Mouse (Mus musculus) left cerebral cortex, postnatal 4 days (tissue): ENCODE results near the gene Efna1. TPM values are rescaled to one million over a fixed set of nuclear protein-coding genes. Genes with fewer than 3 reads are reported as not detected.

ENCODE experiments used
- DNase-seq: peaks from one replicate; pipeline ENCODE4 v3.0.0-alpha.2; 2022
- intact Hi-C: fragments of 180-260 bp; cut with DNase I; formaldehyde crosslinking; loops from one replicate; pipeline ENCODE4 v1.15.1; 2025
- total RNA-seq, 2 experiments: library from RNA; stranded (reverse); gene quantifications; 2 replicates each; pipeline ENCODE4 v1.2.3; 2021

Efna1 gene
- 1 to 10 TPM; 5.0 to 6.4 TPM for total RNA-seq

DNA sequence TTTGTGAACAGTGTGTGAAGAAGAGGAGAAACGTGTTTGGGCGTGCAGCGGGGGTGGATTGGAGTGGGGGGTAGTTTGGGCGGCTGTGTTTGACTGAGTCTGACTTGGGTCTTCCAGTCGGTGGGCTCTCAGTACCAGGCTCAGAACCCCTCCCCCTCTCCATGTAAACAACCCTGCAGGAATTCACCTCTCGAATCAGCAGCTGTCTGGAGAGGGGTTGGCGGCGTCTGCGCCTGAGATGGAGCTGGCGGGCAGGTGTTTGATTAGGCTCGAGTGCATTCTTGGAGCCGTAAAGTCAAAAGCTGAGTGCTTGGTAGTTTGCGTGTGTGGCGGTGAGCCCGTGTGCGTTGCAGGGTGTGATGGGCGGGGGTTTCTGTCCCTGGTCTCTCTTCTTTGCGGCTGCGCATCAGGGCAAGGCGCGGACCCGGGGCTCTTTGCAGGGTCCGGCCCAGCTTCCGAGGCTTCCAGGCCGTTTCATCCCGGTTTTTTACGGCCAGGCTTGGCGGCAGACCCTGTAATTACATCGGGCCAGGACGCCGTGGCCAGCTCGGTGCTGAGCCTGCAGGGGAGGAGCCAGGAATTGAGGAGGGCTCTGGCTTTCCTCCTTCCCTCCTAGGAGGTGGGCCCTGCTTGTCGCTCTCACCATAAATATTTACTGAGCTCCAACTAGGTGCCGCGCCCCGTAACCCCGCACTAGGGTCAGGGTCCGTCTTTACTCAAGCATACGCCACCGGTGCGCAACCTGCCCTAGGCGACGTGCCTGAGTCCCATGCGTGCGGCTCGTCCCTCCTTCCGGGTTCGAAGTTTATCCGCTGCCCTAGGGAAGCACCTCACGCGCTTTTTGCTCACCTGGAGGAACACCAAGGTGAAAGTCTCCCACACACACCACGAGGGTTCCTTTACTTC is at the start of gene Efna1:
Gene Efna1 (minus strand): TSS at position 537 of the 906 bp plus-strand sequence.
- intact Hi-C loops, result loop anchor here (5.0 kb wide), 1 partner anchor 34 kb away; the partner anchor contains the start of genes Krtcap2 and Trim46
- peak; percentile 55 for DNase-seq

DNA sequence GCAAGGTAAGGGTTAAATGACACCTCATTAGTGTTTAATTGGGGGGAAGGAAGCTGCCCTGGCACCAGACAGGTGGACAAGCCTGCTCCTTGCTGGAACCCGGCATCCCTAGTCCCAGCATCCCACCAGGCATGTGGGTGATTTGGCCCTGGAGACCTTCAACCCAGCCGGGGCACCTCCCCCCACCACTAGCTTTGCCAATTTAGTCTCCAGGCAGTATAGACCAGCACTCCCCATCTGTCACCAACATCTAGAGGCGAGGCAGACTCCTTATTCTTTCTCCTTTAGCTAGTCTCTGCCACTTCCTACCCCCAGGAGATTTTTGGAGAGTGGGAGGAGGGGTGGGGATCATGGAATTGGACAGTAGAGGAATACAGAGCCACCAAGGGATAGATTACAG is 49.4 kb upstream of the Efna1 start:
- intact Hi-C loops, result no loop called here
- peak; percentile 72 for DNase-seq

DNA sequence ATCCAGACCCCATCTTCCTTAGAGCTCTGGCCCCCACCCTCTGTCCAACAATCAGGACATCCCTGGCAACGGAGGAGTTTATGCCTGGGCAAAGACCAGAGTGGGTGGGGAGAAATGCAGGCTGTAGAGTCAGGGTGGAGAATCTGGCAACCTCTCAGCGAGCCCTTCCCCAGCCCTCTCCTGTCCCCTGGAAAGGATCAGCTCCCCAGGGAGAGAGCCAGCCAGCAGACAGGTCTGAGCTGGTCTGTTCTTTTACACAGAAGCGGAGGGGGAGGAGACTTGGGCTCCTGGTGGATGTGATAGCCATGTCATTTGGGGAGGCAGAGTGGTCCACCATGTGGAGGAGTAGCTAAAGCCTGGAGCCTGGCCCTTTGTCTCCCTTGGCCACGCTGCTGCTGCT is 47.7 kb upstream of the Efna1 start:
- intact Hi-C loops, result no loop called here
- no peak for DNase-seq

DNA sequence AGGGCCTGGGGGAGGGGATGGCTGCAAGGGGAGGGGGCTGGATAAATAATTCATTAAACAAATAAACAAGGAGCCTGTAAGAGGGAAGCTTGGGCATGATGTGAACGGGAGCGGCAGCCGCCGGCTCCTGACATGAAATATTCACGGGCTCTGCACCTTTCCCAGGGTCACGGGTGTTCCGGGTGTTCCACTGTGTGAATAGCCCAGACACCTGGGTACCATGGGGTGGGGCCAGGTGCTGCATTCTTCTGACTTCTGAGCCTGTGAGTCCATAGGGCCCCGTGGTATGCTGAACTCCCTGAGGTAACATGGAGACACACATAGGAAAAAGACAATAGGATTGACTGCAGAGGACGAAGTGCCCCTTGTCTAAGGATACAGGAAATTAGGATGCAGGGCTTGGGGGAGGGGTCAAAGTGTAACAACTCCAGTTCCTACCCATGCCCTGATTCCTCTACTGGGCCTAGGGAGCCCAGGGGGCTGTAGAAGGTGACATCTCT is 46.5 kb upstream of the Efna1 start:
- DNase-seq, result no peak
- intact Hi-C loops, result no loop called here

DNA sequence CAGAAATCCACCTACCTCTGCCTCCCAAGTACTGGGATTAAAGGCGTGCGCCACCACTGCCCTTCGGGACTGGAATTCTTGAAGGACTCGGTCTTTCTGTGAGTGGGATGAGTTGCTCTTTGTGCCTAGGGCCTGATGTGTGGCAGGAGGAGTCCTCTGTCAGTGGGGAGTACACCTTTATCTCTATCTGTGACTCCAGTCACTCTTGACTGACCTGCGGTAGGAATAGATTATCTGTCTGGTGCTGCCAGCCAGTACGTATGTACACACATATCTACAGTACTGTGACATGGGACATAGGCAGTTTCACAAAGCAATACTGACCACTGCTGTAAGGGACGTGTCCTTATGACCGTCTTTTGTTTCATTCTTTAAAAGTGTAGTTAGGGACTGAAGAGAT is 44.9 kb upstream of the Efna1 start:
- intact Hi-C loops, result no loop called here
- no peak for DNase-seq

DNA sequence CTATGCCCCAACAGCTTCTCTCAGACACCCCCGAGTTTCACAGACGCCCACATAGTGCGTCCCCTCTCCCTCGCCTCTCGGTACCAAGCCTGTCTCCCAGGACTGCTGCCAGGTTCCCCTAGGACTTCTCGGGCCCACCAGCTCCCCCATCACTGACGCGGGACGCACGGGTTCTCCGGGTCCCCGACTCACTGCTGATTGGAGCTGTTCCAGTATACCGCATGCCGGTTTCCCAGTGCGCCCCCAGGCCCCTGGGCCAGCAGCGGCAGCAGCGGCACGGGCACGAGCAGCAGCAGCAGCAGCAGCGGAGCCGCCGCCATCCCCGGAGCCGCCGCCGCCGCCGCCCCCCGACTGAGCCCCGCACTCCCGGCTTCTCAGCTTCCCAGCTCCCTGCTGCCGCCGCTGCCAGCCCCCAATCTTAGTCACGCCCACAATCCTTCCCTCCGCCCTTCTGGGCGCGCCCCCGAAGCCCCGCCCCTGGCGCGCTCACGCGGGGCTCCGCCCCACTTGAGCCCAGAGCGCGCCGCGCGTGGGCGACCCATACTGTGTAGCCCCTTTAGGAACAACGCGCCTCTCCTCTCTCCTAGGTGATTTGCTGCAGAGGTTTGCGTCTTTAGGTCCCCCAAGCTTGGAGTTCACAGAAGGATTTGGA is 41.7 kb upstream of the Efna1 start, which contains the start of gene Efna3:
Gene Efna3 (minus strand): TSS at position 452 of the 652 bp plus-strand sequence.
- intact Hi-C loops, result no loop called here
- peak; percentile 74 for DNase-seq

DNA sequence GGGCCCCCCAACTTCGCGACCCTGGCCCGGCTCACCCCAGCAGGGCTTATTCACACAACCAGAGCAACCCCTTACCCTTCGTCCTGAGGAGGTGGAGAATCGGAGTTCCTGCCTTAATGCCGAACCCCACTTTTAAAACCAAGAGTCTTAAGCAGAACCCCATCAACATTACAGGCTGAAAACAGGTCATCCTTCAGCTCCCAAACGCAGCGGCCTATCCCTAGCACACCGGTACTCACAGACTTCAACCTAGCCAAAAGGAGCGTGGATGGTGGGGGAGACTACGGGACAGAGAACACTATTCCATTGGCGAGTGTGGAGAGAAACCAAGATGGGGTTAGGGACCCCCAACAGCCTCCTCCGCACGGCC is 41.2 kb upstream of the Efna1 start:
- no peak for DNase-seq
- intact Hi-C loops, result no loop called here

DNA sequence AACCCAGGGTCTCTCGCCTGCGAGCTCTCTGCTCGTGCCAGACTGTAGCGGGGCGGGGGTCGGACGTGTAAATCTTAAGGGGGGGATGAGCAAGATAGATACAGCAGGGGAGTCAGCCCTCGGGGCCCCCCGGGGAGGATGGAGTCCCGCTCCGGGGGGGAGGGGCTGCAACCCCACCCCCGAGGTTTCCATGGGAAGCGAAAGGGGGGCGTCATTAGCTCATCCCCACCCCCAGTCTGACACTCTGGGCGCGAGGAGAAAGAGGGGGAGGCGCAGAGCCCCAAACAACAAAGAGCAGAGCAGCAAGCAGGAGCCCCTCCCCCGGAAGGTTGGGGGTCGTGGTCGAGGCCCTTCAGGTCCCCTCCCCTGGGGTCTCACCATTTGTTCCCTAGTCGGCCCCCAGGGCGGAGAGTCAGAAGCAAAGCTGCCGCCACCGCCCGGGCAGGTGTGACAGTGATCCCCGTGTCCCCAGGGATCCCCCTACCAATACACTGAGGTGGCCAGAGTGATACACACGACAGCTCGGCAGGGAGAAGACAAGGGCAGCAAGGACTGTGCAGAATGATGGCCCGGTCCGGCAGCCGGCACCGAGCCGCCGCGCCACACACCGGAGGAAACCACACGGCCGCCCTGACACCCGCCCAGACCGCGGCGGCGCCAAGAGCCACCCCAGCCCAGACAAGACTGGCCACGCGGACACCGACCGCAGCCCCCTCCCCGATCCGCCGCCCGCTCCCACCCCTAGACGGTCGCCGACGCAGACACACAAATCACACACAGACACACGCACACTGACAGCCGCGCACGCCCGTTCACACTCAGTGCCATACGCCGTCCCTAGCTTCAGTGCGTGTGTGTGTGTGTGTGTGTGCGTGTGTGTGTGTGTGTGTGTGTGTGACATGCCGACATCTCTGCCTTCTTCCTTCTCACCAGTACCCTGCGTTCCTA is 40.5 kb upstream of the Efna1 start:
- intact Hi-C loops, result no loop called here

DNA sequence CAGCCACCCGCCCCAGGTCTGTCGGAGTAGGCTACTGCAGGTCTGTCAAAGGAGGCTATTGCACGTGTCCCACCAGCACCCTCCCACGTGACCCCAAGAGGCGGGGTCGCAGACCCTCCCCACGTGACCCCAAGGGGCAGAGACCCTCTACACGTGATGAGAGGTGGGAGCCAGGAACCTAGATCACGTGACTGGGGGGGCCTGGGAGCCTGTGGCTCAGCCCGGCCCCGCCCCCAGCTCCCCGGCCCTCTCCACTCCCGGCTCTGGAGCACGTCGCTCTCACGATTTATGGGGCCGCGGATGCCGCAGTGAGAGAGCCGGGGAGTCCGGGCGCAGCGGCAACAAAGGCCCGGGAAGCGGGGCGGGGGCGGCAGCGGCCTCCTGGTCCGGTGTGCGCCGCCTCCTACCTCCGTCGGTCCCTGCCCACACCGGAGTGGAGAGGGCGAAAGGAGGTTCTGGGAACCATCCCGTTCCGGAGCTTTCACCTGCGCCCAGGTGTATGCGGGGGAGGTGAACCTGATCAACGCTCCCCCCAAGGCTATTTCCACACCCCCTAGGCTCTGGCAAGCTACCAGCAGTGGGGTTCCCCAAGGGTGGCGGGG is 39.7 kb upstream of the Efna1 start:
- intact Hi-C loops, result no loop called here
- DNase-seq, result peak; percentile 62

More for the DNA sequence above, 40.5 kb upstream of the Efna1 start:
- DNase-seq, result no peak

DNA sequence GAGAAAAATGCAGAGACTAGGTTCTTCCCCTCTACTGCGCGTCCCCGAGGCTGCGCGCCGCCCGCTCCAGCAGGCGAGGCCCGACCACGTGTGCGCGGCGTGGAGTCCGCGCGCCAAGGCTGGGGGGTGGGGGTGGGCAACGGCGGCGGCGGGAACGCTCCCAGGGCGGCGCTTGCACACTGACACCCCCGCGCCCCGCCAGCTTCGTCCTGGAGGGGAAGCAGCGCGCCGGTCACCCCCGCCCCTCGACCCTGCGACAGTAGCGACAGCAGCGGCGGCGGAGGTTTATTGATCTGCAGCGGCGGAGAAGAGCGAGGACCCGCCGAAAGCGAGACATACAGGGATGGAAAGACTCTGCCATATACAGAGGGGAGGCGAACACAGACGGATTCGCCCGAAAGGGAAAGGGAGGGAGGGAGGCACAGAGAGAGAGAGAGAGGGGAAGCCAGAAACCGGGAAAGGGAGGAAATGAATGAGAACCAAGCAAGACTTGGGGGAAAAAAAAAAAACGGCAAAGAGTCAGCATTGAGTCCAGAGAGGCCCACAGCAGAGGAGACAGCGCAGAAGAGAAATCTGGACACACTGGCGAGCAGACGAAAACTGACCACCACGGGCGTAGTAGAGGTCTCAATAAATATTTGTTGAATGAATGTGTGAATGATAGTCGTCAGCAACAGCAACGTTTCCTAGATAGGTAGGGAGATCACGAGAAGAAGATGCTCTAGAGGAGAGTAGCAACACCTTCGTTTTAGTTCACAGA is 38.8 kb upstream of the Efna1 start:
- DNase-seq, result no peak
- intact Hi-C loops, result no loop called here

DNA sequence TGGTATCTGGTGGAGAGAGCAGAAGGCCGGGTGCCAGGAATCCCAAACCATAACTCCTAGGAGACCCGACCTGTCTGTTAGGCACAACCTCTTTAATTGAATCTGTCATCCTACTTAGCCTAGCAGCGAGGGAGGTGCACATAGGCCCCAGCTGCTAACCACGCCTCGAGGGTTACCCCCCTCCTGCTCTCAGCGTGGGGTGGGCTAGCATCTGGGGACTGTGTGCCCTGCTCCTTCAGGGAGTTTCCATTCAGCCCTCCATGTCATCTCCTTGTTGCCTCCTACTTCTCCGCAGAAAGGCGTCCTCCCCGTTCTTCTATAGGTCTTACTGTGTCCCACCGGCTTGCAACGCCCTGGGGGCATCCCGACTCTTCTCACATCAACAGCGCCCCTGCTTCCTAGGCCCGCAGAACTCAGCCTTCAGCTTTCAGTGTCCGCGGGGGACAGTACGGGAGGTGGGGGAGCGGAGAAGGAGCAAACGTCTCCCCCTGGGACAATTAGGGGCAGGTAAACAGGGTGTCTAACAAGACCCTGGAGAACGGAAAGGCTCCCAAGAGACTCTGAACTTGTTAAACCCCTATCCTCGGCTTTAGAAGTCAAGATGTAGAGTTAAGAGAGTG is 38.1 kb upstream of the Efna1 start:
- no peak for DNase-seq
- intact Hi-C loops, result no loop called here

DNA sequence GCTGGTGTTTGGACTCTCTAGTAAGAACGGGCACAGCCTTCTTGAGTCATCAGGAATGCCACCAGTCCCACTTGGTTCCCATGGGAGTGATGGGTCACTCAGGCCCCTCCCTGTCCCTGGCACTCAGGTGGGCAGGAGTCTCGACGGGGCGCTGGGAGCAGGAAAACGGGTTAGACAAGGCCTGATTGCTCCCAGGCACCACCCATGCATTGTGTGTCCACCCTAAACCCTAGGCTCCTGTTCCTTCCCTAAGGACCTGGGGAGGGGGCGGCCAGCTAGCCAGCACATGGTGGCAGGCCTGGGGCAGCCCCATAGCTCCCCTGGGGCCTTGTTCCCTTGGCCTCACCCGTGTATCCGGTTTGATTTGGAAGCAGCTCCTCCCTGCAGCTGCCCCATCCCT is 37.4 kb upstream of the Efna1 start:
- DNase-seq, result no peak
- intact Hi-C loops, result no loop called here

DNA sequence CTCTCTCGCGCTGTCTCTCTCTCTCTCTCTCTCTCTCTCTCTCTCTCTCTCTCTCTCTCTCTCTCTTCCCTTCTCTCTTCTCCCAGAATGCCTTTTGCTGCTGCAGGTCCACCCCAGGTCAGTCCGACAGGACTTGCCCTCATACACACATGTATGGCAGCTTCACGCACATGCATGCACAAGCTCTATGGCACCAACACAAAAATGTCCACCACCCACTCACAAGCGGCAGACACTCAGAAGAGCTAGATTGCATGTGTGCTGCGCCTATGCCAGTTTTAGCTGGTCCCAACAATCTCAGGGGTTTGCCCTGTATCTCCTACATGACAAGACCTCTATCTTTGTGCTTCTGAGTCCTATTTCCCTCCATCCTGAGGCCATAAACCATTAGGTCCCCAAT is 36.3 kb upstream of the Efna1 start:
- intact Hi-C loops, result no loop called here

DNA sequence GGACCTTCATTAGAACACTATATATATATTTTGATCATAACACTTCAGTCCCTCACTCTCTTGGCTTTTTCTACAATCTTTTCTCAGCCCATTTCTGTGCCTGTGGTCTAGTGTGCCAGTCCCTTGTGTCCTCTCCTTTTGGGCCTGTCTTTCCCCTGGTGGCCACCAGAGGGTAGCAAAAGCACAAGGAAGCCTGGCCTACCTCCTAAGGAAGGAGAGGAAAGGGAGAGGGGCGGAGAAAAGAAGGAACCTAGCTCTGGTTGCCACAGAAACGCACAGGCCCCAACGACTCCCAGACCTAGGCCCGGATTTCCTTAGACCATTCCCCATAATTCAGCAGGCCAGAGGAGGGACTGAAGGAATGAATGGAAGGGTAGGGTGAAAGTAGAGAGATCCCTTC is 35.9 kb upstream of the Efna1 start:
- intact Hi-C loops, result no loop called here
- peak; percentile 86 for DNase-seq

More for the DNA sequence above, 36.3 kb upstream of the Efna1 start:
- DNase-seq, result no peak

DNA sequence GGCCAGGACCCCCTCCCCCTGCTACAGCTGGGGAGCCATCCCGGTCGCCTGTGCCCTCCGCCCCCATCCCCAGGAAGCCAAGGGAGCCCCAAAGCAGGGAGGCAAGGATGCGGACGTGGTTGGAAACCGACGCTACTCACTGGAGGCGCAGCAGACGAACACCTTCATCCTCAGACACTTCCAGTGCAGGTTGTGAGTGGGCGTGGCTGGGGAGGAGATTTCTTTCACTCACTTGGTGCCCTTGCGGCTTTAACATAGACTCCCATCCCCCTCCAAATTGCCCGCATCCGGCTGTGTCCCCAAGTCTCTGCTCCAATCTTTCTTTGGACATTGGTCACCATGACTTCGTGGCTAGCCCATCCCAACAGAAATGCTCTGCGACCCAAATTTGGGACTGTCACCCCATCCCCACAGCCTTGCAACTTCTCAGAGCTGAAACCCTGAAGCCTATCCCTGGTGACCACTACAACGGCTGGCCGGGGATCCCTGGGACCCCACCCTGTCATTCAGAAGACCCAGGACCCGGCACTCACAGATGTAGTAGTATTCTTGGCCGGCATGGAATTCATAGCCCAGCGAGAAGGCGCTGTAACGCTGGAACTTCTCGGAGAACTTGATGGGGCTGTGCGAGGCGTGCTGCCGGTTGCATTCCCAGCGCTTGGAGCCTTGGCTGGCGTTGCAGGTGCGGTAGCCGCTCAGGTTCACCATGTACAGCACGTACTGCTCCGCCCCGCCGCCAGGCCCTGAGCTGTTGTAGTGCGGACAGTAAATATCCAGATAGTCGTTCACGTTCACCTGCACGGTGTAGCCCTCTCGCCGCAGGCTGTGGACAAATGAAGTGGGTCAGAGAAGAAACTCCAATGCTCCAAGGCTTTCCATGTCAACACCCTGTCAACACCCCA is 35.2 kb upstream of the Efna1 start:
- DNase-seq, result no peak
- intact Hi-C loops, result no loop called here

DNA sequence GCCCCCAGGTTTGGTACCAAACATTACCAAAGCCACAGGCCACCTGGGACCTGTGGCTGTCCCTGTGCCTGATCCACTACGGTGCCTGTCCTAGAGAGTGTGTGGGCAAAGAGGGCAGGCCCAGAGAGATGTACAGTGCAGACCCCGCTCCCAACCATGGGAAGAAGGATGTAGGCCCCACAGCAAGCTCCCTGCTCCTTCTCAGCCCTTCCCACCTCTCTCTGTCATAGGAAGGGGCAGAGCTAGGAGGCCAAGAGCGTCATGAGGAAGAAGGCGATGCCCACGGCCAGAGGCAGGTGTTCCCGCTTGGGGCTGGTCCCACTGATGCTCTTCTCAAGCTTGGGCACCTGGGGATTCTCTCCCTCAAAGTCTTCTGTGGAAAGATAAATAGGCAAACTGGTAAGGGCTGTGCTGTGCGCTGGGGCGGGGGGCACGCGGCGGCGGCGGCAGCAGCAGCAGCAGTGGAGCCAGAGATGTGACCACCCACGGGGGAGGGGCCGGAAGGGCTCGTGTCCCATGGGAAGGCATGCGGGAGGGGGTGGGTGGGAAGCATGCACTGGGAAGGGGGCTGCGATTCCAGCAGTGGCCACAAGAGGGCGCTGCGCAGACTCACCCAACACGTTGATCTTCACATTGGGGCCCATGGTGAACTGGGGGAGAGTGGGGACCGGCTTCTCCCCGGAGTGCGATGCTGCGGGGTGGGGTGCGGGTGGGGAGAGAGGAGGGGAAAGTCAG is 34.4 kb upstream of the Efna1 start:
- peak; percentile 91 for DNase-seq
- intact Hi-C loops, result no loop called here

DNA sequence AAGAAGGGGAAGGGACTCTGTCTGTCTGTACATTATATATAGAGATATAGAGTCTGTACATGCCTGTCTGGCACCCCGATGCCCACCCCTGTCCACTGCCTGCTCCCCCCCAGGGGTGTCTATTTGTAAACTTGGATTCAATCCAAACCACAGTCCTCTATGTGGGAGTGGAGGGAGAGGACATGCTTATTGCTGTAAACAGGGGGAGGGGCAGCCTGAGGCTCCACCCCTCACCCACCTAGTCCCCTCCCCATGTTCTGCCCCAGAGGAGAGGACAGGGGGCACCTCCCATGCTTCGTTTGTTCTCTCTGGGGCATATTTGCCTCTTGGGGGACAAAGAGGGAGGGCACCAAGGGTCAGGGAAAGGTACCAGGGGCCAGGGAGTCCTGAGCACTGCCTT is 33.8 kb upstream of the Efna1 start:
- no peak for DNase-seq
- intact Hi-C loops, result no loop called here
